ENCODE assay signal across 16 mouse cellular contexts in genomic region chr5:44211818-44212465, GRCm38 (mm10).
"Had no signal": no experiment of that assay in that cellular context is flagged by ENCODE, and none has a peak within 500 bp of the region (broad histone marks: within the 10 kb centered on the region; RNA-seq: fewer than 3 reads in every experiment).

No protein-coding gene starts in this region.

- ATAC-seq: intestine, embryonic 16.5 days; midbrain, embryonic 16.5 days had no signal

- H3K9me3 ChIP-seq: kidney, embryonic 15.5 days; limb, embryonic 15.5 days; liver, embryonic 15.5 days; neural tube, embryonic 15.5 days had no signal

- H3K4me1 ChIP-seq: neural tube, embryonic 15.5 days had no signal

- H3K9ac ChIP-seq: kidney, embryonic 15.5 days; limb, embryonic 15.5 days; liver, embryonic 15.5 days; lung, embryonic 14.5 days; neural tube, embryonic 15.5 days had no signal

- H3K4me2 ChIP-seq: kidney, embryonic 15.5 days; limb, embryonic 15.5 days; liver, embryonic 15.5 days; lung, embryonic 14.5 days; midbrain, embryonic 11.5 days; neural tube, embryonic 15.5 days had no signal

- H3K27ac ChIP-seq: kidney, embryonic 15.5 days; layer of hippocampus, adult 2 months; limb, embryonic 15.5 days; liver, embryonic 15.5 days; neural tube, embryonic 15.5 days; stomach, postnatal 0 days had no signal

- DNase-seq: kidney, adult 2 months; kidney, postnatal 25 days; lung, embryonic 14.5 days; right cerebral cortex, adult 18-20 months; right cerebral cortex, postnatal 25 days; thymus, postnatal 4 days had no signal

- H3K4me3 ChIP-seq: kidney, embryonic 15.5 days; layer of hippocampus, adult 2 months; limb, embryonic 15.5 days; liver, embryonic 15.5 days; myocyte; neural tube, embryonic 15.5 days had no signal

- H3K27me3 ChIP-seq: kidney, embryonic 15.5 days; limb, embryonic 15.5 days; liver, embryonic 15.5 days; neural tube, embryonic 15.5 days had no signal
